Mouse (Mus musculus) CH12F3 (cell line): Measurements from ENCODE around the gene Snd1.

ENCODE experiments used
- in situ Hi-C: fragments of 300-500 bp; cut with MboI; formaldehyde crosslinking; loops from 2 replicates; pipeline ENCODE4 v1.14.3; 2020; ENCODE audit warnings: low sequenced_read_pairs

The Snd1 gene

DNA sequence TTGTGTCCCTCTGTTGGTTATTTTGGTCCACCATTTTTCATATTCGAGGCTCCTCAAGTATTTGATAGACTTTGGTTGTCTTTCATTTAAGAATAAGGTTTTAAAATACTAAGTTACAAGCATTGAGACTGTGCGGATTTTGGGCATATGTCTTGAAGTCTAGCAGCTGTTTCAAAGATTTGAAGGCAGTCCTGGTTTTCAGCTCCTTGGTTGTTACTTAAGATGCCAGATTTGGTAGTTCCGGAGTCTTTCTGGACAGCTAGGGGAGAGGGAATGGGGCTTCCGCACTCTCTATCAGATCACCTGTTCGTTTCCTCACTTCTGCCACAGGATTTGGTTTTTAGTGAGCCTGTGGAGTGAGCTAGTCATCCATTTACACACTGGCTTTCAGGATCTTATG, 61.5 kb downstream of the Snd1 start:
- in situ Hi-C loops: loop anchor here (25.0 kb wide), 2 partner anchors 351 to 476 kb away; no protein-coding TSS in a partner anchor

DNA sequence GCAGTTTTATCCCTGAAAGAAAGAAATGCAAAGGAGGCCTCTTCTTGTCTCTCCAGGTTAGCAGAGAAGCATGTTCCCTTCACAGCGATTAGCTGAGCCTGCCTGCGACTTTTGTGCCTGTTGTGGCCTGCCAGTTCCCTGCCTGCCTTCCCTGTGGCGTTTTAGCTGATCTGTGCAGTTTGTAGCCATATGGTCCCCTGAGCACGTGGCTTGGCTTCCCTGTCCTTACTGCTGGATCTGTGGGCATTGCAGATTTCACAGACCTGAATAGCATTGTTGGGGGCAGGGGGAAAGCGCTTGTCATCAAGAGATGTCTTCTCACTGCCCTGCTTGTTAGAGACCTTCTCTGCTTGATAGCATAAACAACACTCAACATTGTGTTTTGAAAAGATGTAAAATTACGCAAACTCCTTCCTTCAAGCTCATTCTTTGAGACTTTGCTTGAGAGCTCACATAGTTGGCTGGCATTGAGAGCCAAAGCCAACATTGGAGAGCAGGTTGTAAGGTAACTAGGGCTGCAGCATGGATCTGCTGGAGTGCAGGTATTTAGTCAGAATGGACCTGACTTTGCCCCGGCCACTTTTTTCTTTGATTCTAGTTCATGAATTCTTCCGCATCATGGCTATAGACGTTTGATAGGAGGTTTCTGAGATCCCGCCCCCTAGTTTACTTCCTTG, 63.0 kb downstream of the Snd1 start:
- in situ Hi-C loops: loop anchor here (25.0 kb wide), 2 partner anchors 349 to 474 kb away; no protein-coding TSS in a partner anchor

DNA sequence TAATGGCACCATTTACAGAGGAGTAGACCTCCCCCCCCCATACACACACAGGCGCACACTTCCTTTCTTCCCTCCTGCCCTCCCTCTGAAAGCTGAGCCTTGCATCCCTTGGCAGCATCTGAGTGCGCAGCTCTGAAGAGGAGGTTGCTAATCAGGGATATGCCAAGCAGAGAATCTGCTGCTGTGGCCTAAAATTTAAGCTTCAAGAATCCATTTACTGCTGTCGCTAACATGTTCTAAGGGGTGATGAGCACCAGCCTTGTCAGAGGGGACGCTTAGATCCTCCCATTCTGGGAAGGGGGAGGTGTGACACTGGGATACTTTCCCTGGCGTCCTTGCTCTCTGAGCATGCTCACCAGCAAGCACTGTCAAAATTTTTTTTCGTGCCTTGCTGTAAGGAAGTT, 67.4 kb downstream of the Snd1 start:
- in situ Hi-C loops: loop anchor here (25.0 kb wide), 2 partner anchors 345 to 470 kb away; no protein-coding TSS in a partner anchor

DNA sequence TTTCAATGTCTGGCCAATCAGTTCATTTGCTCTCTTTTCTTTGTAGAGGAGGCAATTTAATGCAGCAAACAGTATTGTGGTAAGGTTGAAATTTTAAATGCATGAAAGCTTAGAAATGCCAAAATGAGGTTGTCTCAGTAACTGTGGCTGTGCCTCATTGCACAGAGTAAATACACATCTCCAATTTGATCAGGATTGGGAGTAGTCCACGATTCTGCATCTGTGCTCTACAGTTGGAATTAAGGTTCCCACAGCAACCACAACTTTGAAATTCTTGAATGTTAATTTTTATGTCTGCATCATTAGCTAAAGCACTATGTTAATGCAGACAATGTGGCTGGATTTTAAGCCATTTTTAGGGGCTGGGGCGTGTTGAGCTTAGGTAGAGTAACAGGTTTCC, 72.0 kb downstream of the Snd1 start:
- in situ Hi-C loops: loop anchor here (25.0 kb wide), 2 partner anchors 340 to 465 kb away; no protein-coding TSS in a partner anchor

DNA sequence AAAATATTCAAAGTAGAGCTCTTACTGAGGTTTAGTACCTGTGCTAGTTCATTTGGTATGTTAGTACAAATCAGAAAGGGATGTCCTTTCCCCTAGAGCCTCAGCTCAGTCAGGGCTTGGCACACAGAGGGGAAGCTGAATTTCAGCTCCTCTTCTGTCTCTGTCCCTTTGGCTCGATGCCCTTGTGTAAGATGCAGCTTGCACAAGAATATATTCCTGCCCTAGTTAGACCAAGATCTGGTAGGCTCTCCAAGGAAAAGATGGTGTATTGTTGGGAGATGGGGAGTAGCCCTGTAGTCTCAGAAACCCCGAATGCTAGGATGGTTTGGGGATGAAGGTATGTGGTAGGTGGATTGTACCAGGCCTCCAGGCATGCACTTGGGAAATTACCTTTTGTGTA, 74.4 kb downstream of the Snd1 start:
- in situ Hi-C loops: loop anchor here (25.0 kb wide), 2 partner anchors 338 to 463 kb away; no protein-coding TSS in a partner anchor

DNA sequence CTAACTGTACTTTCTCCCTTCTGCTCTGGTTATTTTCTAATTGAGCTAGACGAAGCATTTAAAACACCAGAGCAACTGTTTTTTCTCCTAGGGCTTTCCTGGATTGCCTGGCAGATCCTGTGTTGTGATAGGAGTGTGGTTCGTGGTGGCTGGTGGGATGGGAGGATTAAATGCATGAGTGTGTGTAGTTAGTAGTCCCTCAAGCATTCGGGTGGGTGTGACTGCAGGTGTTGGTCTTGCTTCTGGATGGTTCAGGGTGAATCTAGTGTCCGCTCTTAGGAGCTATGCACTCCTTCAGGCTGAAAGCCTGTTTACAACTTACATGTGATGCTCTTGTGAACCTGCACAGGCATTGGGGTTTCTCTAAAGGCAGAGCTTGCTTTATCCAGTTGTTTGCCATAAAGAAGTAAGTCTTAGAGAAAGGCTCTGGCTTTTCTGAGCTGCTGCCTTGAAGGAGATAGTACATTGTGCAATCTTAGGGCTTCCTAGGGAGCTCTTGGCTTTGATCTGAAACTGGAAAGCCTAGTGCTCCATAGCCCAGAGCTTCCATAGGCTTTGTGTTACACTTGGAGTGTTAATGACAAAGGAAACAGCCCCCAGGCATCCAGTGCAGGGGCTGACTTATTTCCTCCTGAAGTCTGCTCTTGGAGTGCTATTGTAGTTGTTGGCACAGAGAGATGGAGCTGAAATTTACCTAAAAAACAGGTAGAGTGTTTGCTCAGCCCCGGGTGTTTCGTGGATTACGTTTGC, 75.5 kb downstream of the Snd1 start:
- in situ Hi-C loops: no loop called here

DNA sequence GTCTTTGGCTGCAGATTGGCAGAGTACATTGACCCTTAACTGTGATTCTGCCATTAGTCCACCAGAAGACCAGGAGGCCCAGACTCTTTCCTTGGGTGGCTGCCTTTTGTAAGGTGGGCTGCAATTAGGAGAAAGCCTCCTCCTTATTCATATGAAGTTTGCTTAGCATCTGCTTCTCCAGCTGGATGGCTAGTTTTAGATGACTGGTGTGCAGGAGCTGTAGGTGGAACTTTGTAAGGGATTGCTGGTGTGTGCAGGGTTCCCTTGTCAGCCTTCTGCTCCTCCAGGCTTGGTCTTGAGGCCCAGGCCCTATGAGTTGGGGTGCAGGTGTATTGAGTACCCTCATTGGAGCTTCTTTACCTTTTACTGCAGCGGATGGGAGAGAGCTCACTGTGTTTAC, 79.5 kb downstream of the Snd1 start:
- in situ Hi-C loops: no loop called here

DNA sequence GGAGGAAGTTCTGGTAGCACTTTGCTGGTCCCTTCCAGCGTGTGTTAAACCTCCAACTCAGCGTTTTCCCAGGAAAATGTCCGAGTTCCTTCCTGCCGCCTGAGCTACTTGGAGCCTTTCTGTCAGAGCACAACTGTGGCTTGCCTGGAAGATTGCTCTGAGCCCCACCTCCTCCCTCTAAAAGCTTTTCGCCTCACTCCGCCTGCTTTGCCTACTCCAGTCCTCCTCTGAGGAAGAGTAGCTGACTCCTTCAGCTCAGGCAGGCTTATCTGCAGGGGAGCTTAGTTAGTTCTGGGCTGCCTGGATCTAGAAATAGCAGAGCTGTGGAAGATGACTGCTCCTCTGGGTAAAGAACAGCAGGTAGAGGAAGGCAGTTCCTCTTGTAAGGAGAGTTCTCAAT, 80.1 kb downstream of the Snd1 start:
- in situ Hi-C loops: no loop called here

DNA sequence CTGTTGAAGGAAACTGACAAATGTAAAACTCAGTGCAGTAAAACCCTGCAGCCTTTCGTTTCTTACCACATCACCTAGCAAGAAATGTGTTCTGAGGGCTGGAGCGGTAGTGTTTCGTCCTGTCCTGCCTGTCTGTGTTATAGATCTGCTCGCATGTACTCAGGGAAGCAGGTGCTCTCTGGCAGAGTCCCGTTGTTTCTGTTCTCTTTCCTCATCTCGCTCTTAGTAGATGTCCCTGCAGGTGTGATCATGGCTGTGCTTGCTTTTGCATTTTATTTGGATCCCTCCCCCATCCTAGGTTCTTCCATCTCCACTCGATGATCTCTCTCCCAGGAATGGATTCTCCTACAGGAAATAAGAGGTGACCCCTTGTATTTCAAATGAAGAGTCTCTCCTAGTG, 80.5 kb downstream of the Snd1 start:
- in situ Hi-C loops: no loop called here

DNA sequence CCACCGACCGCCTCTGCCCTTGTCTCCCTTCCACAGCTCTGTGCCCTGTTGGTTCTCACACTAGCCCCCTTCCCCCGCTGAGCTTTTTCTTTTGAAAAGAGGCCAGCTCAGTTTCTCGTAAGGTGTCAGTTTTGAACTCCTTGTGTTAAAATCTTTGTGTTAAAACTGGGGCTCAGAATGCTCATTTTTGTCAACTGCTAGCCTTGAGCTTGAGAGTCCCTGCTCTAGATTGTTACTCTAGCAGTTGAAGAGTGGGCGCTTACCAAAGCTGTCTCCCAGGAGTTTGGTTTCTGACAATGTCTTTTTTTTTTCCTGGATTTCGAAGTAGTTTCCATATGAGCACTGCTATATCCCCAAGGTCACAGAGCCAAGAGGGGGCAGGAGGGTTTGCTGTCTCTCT, 82.8 kb downstream of the Snd1 start:
- in situ Hi-C loops: no loop called here

DNA sequence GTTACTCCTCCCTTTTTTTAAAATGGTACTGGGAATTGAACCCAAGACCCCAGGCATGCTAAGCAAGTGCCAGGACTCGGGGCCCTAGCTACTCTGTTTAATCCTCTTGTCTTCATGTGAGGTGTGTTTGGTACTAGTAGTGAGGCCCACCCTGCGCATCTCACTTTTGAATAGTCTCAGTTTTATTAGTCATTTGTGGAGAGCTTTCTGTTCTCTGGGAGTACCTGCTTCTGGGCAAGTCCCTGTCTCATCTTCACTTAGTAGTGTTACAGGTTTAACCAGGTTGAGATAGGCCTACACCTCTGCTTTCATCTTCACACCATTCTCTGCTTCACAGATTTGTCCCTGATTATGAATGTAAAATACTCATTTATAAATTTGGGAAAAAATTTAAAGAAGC, 84.5 kb downstream of the Snd1 start:
- in situ Hi-C loops: no loop called here

DNA sequence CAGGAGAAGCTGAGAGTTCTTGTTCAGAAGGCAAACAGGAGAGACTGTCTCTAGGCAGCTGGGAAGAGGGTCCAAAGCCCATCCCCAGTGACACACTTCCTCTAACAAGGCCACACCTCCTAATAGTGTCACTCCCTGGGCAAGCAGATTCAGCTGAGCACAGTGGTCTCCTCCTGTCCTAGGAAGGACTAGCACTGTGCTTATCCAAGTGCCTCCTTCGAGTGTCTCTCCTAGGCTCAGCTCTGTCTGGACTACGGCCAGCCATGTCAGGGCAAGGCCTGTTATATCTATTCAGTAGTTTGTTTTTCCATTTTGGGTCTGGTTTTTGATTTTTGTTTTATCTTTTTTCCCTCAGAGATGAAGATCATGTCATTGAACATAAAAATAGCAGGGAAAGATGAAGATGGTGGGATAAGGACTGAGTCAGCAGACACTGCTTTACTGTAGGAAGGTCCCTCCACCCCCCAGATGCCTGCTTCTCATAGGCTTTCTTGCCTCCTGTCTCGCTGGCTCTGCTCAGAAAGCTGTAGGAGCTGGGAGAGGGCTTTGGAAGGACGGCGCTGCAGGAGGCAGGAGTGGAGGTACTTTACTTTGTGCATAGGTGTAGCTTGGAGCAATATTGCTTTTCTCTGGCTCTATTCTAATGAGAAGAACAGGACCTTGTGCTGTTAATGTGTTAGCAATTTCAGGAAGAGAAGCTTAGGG, 86.5 kb downstream of the Snd1 start:
- in situ Hi-C loops: no loop called here

DNA sequence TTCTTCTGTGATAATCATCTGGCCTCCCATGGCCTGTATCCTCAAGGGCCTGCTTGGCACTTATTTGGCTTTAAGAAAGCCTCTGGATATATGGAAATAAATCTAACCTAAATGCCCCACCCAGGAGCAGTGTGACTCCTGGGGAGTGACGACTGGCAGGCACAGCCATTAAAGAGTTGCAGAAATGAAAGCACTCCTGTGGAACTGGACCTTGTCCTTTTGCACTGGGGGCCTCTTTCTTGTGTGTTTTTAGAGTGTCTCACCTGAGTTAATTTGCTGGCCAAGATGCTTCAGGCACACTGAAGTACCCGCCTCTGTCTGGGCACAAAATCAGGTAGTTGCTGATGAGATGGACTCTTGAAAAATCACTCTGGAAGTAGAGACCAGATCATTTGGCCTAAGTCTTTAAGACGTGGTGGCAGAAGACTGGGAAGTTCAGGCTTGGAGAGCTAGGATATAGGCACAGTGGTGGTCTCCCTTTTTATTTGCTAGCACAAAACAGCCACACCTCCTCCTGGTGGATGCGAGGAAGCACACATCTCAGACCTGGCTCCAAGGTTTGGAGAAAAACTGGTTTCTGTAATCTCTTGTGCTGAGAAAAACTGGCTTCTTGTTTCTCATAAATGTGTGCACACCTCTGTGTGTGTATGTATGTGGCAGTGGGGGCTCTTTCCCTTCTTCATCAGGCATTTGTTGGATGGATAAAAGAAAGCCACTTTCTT, 87.5 kb downstream of the Snd1 start:
- in situ Hi-C loops: no loop called here

DNA sequence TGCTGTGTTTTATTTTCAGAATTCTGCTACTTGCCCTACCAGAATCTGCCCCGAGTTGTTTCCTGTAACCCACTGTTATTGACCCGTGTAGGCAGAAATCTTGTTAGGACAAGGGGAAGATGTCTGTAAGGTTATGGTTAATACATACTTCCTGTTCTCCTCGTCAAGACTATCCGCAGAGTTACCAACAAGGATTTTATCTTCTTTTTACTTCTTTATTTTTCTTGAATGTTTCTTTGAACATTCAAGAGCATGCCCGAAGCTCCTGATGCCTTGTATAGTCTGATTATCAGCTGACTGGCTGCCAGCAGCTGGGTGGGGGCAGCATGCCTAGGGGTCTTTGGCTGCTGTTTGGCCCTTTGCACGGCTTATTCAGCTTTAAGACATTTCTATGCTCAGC, 93.0 kb downstream of the Snd1 start:
- in situ Hi-C loops: no loop called here

DNA sequence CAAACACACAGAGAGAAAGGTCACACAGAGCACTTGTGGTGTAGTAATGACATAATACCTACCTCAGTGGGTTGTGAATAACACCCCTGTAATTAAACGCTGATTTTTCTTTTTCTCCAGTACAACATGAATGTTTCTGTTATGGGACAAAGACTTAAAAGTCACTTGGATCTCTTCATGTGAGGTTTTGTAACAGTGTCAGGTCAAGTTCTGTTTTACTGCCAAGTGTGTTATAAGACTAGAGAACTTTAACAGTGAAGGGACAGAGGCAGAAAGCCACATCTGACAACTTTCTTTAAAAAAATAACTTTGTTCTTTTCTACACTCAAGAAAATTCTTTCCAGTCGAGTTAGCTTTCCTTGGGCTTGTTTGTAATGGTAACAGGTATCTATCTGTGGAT, 97.0 kb downstream of the Snd1 start:
- in situ Hi-C loops: no loop called here

DNA sequence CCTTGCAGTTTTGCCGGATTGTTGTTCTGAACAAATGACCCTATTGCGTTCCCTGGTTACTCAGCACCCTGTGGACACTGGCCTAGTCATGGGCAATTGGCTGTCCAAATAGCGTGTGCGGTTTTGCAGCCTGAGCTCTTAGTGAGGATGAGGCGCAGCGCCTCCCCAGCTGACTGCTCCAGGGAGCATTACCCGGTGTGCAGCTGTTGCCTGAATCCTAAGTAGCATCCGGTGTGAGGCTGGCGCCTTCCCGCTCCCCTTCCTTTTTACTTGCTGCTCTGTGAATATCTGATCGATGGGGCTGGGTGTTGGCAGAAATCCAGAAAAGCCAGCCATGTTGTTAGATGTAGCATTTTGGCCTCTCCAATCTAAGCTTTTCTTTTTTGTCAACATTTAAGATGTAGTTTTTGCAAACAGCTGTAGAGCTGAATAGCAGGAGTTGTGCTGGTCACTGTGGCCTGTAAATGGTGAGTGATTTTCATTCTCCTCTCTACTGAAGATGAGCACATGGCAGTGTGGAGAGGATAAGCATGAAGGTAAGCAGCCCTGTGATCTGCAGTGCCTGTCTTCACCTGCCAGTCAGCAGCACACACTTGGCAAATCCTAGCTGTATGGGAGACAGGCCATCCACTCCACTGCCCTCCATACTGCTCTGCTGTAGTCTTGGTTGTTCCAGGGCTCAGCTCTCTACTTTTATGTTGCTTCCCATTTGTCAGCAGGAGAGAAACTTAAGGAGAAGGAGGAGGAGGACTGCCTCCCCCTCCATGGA, 98.2 kb downstream of the Snd1 start:
- in situ Hi-C loops: no loop called here

DNA sequence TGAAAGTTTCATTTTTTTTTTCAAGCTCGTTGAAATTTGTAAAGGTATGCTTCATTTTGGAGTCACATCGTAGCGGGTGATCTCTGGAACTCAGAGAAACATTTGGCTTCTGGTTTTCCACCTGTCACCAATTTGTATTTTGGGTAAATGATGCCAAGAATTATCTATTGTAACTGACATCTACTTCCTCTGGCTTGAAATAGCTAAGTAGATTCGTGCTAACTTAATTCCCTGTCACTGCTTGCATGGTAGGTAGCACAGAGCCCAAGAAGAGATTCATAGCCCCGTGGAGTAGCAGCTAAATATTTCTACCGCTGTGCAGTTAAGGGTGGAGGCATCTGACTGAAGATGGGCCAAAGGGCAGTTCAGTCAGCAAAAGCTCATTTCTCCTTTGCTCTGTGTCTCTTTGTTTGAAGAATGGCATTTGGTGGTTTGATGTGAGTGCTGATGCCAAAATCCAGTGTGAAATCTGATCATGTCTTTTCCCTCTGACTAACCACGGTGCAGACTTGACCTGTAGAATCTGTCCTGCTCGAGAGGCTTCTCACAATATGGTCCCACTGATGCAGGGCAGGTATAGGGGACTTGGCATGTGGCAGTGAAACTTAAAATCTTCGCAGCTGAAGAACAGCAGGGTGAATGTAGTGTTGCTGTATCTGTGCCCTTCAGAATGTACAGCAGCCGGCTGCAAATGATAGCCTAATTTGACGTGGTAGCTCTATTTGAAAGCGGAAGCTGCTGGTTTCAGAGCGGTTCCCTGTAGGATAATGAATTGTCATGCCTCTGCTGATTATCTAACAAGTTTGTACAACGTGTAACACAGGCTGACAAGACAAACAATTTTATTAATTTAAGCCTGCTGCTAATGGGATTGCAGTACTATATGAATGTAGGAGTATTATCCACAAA, 101.7 kb downstream of the Snd1 start:
- in situ Hi-C loops: no loop called here

DNA sequence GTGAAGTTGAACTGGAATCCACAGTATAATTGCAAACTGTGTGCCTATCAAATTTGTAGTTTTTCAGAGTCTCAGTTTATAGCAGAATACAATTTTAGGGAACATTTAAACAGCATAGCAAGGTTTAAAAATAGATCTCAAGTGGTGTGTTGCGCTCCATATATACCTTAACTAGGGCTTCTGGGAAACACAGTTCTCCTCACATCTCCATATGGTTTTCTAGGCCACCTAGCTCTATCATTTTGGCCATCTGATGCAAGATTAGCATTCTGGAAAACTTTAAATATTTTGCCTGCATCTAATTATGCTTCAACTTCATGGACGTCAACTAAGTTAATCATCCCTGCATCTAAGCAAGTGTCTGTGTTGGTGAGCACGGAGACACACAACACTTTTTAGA, 107.9 kb downstream of the Snd1 start:
- in situ Hi-C loops: no loop called here

DNA sequence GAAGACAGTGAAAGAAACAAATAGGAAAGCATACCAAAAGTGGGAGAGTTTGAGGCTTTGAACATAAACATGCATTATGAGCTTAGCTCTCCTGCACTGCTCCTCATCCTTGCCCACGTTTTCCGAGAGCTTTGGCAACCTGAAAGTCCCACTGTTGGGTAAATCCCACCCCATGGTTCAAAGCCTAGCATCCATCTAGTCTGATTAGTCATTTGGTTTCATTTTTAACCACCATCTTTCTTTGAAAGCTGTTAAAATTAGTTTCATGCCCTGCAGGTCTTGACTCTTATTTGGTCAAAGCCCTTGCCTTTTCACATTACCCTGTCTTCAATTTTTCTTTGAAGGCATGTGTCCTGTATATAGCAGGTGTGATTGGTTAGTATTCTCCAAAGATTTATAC, 108.5 kb downstream of the Snd1 start:
- in situ Hi-C loops: no loop called here
